Comparison of ENCODE assay signal across 8 mouse cellular contexts in genomic region chr11:46436760-46437458, GRCm38 (mm10). TPM values are rescaled to one million over a fixed set of nuclear protein-coding genes. Genes with fewer than 3 reads are reported as not detected.
DNase-seq lines count a peak whose midpoint lies in the region; ATAC-seq and TF ChIP-seq lines count a peak whose summit lies in the region.

Gene Med7, plus strand, starts transcription at chr11:46436925.

- H3K4me1 ChIP-seq in hindbrain, postnatal 0 days (ENCODE audit: insufficient read depth, low read length), result peaks cover 3% of the 10 kb centered on the region; the same call in 1 of the 2 replicates

- no peaks in the 10 kb centered on the region for H3K27me3 ChIP-seq in hindbrain, postnatal 0 days (ENCODE audit: insufficient read depth, low read length)

- under 1% methylated on average over 48 of the region's 59 CpGs for WGBS in hindbrain, postnatal 0 days

- TF ChIP-seq CTCF in gastrocnemius, adult 2 months (IDR thresholded peaks at IDR 0.05), result no peak
- no peak for TF ChIP-seq CTCF in hindbrain, postnatal 0 days (IDR thresholded peaks at IDR 0.05; ENCODE audit: low read depth)
- TF ChIP-seq CTCF in left cerebral cortex, adult 2 months (IDR thresholded peaks at IDR 0.05), result no peak

- ATAC-seq in common myeloid progenitor, adult 5-6 weeks (replicated peaks; ENCODE audit: low read depth, poor library complexity, severe bottlenecking), result peak; percentile 97
- ATAC-seq in hindbrain, postnatal 0 days, result peak; percentile 99
- ATAC-seq in megakaryocyte, adult 5-6 weeks (ENCODE audit: poor library complexity, severe bottlenecking), result peak; percentile 99

- H3K27ac ChIP-seq in gastrocnemius, adult 2 months, result peak within 1 kb of the TSS; percentile 99
- peak within 1 kb of the TSS; percentile 97 for H3K27ac ChIP-seq in hindbrain, postnatal 0 days
- H3K27ac ChIP-seq in left cerebral cortex, adult 2 months, result peak within 1 kb of the TSS; percentile 89

- H3K4me3 ChIP-seq in gastrocnemius, adult 2 months, result peak within 1 kb of the TSS; percentile 100
- peak within 1 kb of the TSS; percentile 99 for H3K4me3 ChIP-seq in hindbrain, postnatal 0 days (ENCODE audit: low read length)
- H3K4me3 ChIP-seq in left cerebral cortex, adult 2 months, result peak within 1 kb of the TSS; percentile 99

- H3K9me3 ChIP-seq in hindbrain, postnatal 0 days (ENCODE audit: low read length), result no peaks in the 10 kb centered on the region

- peaks cover 4% of the 10 kb centered on the region for H3K36me3 ChIP-seq in hindbrain, postnatal 0 days (ENCODE audit: insufficient read depth, low read length)

- H3K9ac ChIP-seq in hindbrain, postnatal 0 days (replicated peaks; ENCODE audit: low read length), result peak within 1 kb of the TSS; percentile 91

- peak within 1 kb of the TSS; percentile 94 for H3K4me2 ChIP-seq in hindbrain, postnatal 0 days (ENCODE audit: low read depth, low read length)

- DNase-seq in ZHBTc4 (ENCODE audit: low read depth, low spot score), result peak; percentile 98
- DNase-seq in gastrocnemius, adult 2 months, result peak; percentile 96
- DNase-seq in hindbrain, postnatal 0 days (ENCODE audit: low spot score), result peak; percentile 98
- peak; percentile 87 to 93 for DNase-seq in left cerebral cortex, adult 2 months (ENCODE audit: extremely low spot score in 1 of 2, low spot score in 2 of 2)
- DNase-seq in right cerebral cortex, adult 2 months (ENCODE audit: low spot score in 2 of 2), result peak; percentile 95 to 96
- DNase-seq in urinary bladder, postnatal 14 days (ENCODE audit: low spot score), result peak; percentile 95

- intact Hi-C loops in gastrocnemius, adult 2 months (cut with DNase I), result loop anchor here (10.0 kb wide), 1 partner anchor 492 kb away; the partner anchor contains the start of gene Lsm11
- intact Hi-C loops in left cerebral cortex, adult 2 months (cut with DNase I), result no loop called here

RNA-seq across cellular contexts. Expression of gene Med7, which starts in this region (rescaled TPM):
- 38.7 and 45.2 TPM in 2 replicates for total RNA-seq in common myeloid progenitor, adult 5-6 weeks (2017)
- 10 to 100 TPM; 14.5 to 20.0 TPM for total RNA-seq in gastrocnemius, adult 2 months (2021)
- 14.5 and 19.1 TPM in 2 replicates for total RNA-seq in hindbrain, postnatal 0 days (2014; rRNA removed)
- polyA plus RNA-seq in hindbrain, postnatal 0 days (2015; fragmentation: Nextera tagmentation; extraction: Ambion mirVana), result 62.1 and 63.3 TPM in 2 replicates
- 10 to 100 TPM; 32.9 to 34.2 TPM for total RNA-seq in left cerebral cortex, adult 2 months (2021)
- total RNA-seq in megakaryocyte, adult 5-6 weeks (2015), result 41.7 and 43.7 TPM in 2 replicates
- 17.6 and 20.6 TPM in 2 replicates for total RNA-seq in megakaryocyte, adult 5-6 weeks (2017)

Comparison
In these comparisons a context has a peak if more than half of its experiments do, and no peak if none do; other contexts are left out.
1. Peak in every context shown above with its lines: DNase-seq, ATAC-seq, H3K4me3 ChIP-seq and H3K27ac ChIP-seq.